Mouse (Mus musculus): ENCODE measurements around the gene Flii.

Flii gene

GRCm38 (mm10) chr11:60715833-60716232 lies 11.2 kb downstream of the Flii start:
- no peak for DNase-seq (ENCODE audit: low spot score)

DNA sequence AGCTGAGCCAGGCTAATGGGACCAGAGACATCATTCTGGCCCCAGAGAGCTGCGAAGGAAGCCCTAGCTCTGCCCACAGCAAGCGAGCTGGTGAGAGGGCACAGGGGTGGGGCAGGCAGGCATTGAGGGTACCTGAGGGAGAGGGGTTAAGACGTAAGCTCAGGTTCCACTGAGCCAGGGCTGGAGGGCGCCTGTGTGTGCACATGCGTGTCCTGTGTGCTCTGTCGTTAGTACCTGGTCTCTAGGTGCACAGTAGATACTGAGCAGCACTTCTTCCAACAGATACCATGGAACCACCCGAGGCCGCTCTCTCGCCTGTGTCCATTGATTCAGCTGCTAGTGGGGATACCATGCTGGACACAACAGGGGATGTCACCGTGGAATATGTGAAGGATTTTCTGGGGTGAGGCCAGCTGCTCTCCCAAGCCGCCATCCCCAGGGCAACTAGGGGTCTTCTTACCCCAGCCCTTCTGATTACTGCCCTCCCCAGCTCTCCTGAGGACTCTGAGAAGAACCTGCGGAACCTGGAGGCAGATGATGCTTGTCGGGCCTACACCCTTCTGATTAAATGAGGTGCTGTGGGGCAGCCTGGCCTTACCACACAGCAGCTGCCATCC lies 14.3 kb downstream of the Flii start:
- no peak for DNase-seq (ENCODE audit: low spot score)

- DNase-seq (ENCODE audit: low spot score) = no peak
Measured at GRCm38 (mm10) chr11:60712040-60712439, 15.0 kb downstream of the Flii start.

- DNase-seq (ENCODE audit: low spot score) = no peak
Measured at GRCm38 (mm10) chr11:60711218-60711617, 15.8 kb downstream of the Flii start.

GRCm38 (mm10) chr11:60709481-60710465 lies 17.3 kb downstream of the Flii start:
- no peak for DNase-seq (ENCODE audit: low spot score)

DNA sequence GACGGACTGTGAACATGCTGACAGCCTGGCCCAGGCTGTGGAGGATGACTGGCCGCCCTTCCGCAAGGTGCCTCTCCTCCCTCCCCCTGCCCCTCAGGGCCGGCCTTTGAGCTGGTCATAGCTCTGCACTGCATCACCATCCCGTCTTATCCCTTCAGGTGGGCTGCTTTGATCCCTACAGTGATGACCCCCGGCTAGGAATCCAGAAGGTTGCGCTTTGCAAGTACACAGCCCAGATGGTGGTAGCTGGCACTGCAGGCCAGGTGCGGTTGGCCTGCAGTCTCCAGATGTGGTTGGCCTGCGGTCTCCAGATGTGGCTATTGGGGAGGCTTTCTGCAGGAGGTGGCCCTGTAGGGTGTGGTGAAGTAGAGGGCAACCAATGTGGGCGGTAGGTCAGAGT lies 18.4 kb downstream of the Flii start:
- DNase-seq (ENCODE audit: low spot score) = no peak

DNA sequence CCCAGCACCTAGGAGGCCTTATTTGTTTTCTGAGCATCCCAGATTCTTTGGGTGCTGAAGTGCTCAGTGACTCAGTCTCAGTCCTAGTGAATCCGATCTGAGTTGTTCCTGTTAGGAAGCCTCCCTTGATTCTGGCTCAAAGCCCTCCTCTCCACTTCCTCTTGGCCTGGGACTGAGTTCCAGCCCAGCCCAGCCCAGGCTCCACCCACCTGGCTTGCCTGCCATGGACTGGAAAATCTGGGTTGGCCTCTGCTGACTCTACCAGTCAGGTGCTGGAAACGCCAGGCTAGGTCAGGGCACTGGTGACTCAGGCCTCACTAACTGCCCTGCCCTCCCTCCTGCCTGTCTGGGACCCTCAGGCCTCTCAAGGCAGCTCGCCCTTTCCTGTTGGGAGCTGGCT lies 19.4 kb downstream of the Flii start:
- DNase-seq (ENCODE audit: low spot score) = no peak

DNA sequence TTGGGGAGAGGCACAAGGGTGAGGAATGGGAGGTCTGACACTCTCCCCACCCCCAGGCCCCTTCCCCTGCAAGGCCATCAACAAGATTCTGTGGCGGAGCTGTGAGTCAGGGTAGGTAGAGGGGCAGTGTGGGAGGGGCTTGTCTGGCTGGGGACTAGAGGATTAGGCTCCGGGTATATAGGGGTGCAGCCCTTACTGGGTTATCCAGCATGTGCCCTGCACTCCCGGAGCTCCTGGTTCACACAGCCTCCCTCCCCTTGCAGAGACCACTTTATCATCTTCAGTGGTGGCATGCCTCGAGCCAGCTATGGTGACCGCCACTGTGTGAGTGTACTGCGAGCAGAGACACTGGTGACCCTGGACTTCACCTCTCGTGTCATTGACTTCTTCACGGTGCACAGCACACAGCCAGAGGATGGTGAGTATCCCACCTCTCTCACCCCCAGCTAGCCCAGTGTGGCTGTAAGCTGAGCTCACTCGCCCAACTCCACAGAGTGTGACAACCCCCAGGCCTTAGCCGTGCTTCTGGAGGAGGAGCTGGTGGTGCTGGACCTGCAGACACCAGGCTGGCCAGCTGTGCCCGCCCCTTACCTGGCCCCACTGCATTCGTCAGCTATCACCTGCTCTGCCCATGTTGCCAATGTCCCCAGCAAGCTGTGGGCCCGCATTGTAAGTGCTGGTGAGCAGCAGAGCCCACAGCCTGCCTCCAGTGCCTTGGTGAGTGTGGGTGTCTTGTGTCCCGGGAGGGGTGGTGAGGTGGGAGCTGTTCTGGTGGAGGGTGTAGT lies 20.2 kb downstream of the Flii start:
- no peak for DNase-seq (ENCODE audit: low spot score)

- DNase-seq (ENCODE audit: low spot score) = no peak
Measured at GRCm38 (mm10) chr11:60706076-60706475, 21.0 kb downstream of the Flii start.

- no peak for DNase-seq (ENCODE audit: low spot score)
Measured at GRCm38 (mm10) chr11:60705255-60705654, 21.8 kb downstream of the Flii start.

- no peak for DNase-seq (ENCODE audit: low spot score)
Measured at GRCm38 (mm10) chr11:60704023-60704880, 22.8 kb downstream of the Flii start.

DNA sequence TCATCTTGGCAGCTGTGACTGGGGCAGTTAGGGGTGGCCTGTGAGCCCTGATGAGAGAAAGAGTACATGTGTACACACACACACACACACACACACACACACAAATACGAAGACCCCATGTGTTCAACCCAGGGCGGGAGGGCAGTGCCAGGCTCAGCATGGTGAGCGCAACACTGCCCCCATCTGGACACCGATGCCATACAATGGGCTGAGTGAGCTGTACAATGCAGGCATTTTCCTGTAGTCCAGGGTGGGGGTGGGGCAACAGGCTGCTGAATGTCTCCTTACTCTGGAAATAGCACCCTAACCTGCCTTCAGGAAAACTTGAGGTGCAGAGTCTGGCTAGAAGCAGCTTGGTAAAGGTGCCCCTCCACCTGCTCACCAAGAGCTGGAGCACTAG lies 23.9 kb downstream of the Flii start:
- peak; percentile 54 for DNase-seq (ENCODE audit: low spot score)

DNA sequence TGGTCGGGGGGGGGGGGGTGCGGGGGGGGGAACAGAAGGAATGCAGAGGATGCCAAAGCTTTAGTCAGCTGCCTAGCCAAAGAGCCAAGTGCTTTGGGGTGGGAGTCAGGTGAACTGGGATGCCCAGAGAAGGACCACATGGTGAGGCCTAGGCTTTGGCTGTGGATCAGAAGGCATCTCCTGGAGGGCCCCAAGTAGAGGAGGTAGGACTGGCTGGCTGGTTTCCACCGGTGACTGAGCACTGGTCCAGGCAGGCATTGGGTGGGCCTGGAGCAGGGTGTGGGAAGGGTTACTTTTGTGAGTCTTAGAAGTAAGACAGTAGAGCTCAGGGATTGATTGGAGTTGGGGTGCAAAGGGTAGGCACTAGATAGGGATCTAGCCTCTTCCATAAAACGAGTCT lies 25.5 kb downstream of the Flii start:
- DNase-seq (ENCODE audit: low spot score) = no peak

DNA sequence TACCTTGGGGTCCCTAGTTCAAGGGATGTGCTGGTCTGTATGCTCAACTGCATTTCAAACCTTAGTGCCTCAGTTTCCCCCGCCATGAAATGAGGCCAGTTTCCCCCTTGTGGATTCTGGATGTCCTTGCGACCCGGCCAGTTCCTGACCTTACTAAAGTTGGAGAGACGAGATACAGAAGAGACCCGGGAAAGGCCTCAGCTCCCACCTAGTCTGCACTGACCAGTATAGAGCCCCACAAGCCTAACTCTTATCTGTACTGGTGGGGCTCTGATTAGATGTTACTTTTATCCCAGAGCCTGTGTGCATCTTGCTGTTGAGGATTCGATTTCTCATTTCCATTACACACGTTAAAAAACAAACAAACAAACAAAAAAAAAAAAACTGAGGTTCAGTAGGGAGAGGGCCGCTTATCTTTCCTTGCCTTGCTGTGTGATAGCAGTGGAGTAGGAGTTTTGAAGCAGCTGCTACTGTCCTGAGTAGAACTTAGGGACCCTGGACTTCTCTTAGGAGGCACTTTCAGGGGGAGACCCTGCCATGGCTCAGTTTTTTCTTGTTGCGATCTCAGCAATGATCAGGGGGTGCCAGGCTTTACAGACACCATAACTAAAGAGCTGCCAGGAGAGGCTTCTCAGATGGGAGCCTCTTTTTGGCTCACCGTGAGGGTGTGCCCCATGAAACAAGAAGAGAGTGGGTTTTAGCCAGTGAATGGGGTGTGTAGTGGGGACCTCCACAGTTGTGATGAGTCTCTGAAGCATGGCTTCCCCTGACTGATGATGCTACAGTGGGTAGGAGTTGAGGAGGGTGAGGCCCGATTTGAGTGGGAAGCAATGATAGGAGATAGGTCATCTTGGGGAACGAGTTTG lies 26.5 kb downstream of the Flii start:
- DNase-seq (ENCODE audit: low spot score) = peak; percentile 21

- DNase-seq (ENCODE audit: low spot score) = peak; percentile 87
Measured at GRCm38 (mm10) chr11:60699524-60700075, 27.5 kb downstream of the Flii start, which contains the start of gene Llgl1. Gene Llgl1, plus strand, starts transcription at chr11:60699723.

GRCm38 (mm10) chr11:60698806-60699523 lies 28.1 kb downstream of the Flii start:
- peak; percentile 15 for DNase-seq (ENCODE audit: low spot score)

- DNase-seq (ENCODE audit: low spot score) = peak; percentile 32
Measured at GRCm38 (mm10) chr11:60697561-60697960, 29.5 kb downstream of the Flii start.

- DNase-seq (ENCODE audit: low spot score) = no peak
Measured at GRCm38 (mm10) chr11:60696165-60696564, 30.9 kb downstream of the Flii start.
